Mouse (Mus musculus): Measurements from ENCODE around the gene Nol9. TPM values are rescaled to one million over a fixed set of nuclear protein-coding genes. Genes with fewer than 3 reads are reported as not detected.
A peak's percentile ranks its signal among the peaks of the same experiment; 100 is the strongest.

Gene Nol9
- total RNA-seq, 1 experiment from 2014 or later, result 24.0 TPM

DNA sequence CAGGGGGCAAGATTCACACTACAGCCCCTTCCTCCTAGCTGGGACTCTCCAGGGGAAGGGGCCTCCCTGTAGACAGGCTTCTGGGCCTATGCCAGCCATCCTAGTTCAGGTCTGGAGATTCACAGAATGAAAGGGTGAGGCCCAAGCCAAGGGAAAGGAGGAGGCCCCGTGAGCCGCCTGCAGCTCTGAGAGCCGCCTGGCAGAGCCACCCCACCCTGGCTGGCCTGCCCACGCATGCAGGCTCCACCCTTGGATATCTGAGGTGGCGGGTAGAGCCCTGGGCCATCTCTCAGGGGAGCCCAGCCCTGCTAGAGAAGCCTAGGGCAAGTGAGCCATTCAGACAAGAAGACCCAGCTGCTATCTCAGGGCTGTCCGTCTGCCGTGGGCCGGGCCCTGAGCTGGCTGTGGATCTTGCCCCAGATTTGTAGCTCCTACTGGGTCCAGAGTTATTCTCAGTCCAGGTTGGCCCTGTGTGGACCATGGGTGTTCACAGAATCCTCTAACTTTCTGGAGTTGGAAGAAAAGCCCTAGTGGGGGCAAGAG, 53.7 kb downstream of the Nol9 start:
- no peak for DNase-seq

DNA sequence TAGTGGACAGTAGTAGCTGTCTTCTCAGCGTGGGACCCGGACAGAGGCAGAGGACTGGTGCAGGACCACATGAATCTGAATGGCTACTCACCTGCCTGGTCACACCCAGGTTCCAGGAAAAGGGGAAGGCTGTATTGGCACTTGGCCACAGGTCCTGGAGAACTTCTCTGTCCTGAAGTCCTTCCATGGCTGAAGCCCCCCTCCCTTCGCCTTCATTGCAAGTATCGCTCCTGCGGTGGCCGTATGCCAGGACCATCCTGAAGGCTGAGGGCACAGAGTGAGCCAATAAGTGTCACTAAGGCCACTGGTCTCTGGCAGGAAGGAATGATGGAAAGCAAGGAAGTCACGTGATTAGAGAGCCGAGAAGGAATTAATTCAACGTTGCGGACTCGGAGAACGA, 55.1 kb downstream of the Nol9 start:
- DNase-seq, result no peak

DNA sequence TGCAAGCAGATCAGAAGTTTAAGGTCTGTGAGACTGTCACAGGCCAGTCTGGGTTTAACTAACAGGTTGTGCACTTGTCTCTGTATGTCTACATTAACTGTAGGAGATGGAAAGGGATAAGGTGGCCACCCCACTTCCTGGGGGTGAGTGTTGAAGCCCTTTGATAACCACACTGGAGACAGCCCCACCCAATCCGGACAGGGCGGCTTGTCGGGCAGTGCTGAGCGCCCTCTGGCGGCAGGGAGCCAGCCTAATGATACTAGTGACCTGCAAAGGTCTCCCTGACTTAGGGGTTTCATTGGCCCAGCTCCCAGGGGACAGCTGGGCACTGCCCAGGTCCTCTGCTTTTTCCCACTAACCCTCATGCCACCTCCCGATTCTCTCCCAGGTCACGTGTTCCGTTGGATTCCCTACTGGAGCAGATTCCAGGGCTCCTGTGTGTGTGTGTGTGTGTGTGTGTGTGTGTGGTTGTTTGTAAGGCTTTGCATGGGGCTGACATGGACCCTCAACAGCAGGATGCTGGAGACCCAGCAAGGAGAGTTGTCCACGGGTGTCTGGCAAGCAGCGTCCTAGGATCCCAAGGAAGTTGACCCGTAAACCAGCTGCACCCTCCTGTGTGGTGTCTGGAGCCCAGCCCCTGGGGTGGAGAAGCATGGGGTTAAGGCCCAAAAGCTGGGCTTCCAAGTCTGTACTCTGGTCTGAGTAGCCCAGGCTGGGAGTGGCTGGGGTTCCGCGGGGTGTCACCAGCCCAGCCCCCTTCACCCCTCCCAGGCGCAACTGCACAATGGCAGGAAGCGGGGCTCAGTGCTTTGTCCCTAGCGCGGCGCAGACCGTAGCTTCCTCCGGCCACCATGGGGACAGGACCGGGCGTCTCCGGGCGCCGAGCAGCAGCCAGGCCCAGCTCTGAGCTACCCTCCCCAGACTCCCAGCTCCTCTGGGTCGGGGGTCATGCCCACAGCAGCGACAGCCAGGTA, 57.1 kb downstream of the Nol9 start:
- peak; percentile 91 for DNase-seq

DNA sequence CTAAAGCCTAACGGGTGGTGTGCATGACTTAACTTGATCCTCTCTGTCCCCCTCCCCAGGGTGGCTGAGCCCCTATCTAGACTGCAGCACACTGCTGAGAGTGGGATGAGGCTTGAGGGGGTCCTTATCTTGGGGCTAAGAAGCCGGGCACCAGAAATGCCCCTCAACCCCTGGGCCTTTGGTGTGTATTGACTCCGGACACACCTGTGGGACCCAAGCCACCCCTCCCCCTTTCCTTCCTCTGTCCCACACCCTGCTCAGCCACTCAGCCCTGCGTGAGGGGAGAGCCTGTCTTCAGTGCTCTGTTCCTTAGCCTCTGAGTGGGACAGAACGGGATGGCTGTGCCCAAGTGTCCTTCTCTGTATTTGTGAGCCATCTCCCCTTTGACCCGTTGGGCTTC, 57.8 kb downstream of the Nol9 start:
- no peak for DNase-seq

DNA sequence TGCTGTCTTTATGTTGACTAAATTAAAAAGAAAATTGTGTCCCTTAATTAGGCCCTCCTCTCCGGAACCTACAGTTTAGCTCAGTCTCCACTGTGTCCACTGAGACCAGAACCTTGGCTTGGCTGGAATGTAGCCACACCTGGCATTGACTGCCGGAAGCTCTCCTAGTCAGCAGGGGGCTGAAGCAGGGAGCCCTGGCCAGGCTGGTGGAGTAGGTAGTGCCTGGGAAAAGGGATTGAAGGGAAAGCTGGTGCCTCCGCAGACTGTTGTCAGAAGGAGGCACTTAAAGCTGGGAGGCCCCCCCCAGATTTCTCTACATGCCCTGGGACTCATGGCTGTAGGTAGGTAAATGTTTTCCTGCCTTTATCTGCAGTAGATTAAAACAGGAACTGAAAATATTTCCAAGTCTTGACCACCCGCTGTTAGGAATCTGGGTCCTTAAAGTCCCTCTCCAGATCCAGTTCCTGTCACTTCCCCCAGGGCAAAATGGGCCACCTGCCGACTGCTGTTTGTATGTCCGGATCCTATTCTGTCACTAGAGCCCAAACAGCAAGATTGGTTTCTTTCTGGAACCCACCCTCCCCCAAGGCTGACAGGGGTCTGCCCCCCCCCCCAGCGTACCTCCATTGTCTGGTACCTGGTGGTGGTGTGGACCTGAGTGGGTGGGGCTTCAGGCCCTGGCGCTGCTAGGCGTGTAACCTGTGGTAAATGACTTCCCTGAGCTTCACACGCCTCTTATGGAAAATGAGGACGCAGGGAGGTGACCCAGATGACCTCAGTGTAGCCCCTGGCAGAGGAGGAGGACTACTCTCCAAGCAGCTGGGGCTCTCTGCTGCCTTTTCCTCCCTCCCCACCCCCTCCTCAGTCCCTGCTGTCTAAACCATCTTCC, 59.0 kb downstream of the Nol9 start:
- no peak for DNase-seq

DNA sequence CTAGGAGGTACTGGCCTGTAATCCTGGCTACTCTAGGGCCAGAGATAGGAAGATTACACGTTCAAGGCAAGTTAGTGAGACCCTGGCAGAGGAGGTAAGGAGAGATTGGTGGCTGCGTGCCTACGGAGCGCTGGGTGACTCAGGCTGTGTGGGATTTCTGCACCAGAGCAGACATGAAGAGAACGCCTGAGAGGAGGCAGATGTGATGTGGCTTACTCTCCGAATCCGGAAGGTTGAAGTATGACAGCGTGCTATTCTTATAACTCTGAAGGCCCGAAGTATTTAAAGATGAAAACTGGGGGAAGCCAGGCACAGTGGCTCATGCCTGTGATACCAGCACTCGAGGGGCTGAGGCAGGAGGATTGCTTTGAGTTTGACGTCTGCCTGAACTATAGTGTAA, 61.4 kb downstream of the Nol9 start:
- DNase-seq, result no peak

DNA sequence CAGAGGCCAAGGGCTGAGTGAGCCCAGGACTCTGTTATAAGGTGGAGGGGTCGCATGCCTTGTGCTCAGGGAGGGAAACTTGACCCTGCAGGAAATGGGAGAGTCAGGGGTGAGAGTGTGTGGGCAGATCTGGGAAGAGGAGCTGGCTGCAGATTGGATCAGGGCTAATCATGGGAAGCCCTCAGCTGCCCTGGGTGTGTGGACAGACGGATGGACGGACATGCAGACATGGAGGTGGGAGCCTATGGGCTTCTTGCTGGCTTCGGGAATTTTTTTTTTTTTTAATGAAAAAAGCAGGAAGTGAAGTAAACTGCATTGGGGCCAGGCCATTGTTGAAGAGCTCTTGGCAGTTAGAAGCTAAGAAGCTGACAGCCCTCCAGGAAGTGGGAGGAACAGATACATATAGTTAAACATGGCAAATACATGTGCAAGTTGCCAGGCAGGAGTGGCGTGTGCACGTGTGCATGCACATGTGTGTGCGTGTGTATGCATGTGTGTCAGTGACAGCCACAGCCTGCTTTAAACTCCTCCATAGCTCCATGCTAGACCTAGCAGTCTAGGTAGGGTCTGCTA, 62.0 kb downstream of the Nol9 start:
- no peak for DNase-seq

DNA sequence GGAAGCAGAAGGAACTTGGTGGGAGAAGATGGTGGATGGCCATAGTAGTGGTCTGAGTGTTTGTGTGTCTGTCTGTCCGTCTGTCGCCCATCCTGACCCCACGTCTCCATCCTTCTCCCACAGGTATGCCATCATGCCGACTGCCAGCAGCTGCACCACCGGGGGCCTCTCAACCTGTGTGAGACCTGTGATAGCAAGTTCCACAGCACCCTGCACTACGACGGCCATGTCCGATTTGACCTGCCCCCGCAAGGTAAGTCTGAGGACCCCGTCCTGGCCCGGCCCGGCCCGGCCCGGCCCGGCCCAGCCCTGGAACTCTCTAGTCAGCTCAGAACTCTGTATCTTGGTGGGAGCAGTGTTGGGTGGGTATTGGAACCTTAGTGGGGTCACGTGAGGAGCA, 62.8 kb downstream of the Nol9 start:
- DNase-seq, result no peak

DNA sequence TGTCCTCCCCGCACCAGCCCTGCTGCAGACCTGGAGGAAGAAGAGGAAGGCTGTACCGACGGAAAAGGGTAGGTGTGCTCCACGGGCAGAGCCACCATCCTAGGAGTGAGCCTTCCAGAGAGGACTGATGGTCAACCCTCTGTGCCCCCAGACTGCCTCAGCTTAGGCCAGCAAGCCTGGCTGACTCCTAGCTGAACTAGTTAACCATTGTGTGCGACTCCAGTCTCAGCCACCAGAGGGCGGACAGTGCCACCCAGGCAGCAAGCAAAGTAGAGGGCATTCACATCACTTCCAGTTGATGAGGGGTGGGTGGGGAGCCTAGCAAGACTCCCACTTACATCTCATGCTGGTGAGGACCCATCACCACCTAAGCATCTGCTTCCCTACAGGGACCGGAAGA, 63.9 kb downstream of the Nol9 start:
- DNase-seq, result peak; percentile 85

DNA sequence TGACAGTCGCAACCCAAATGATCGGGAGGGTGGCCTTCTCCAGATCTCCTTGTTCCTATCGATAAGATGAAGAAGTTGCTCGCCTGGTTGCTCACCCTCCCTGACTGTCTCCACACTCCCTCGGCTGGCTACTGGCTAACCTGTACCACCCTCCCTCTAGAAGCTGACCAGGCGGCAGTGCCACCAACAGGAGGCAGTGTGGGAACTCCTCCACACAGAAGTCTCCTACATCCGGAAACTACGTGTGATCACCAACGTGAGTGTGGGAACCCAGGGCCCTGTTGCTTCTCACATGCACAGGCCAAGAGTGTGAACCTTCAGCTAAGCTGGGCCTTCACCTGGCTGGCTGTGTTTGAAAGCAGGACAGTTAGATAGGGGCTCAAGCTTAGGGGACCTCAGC, 67.6 kb downstream of the Nol9 start:
- DNase-seq, result no peak

DNA sequence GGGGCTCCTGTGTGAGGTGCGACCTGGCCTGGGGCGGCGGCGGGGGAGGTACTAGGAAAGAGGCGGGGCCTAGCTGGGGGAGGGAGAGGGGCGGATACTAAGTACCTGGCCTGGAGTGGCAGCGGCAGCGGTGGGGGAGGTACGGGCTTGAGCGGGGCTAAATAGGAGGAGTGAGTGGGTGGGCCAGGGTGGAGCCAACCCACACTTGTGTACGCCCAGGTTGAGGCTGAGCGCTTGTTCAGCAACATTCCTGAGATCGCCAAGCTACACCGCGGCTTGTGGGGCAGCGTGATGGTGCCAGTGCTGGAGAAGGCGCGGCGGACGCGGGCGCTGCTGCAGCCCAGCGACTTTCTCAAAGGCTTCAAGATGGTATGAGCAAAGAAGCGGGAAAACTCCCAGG, 68.4 kb downstream of the Nol9 start:
- DNase-seq, result peak; percentile 44

DNA sequence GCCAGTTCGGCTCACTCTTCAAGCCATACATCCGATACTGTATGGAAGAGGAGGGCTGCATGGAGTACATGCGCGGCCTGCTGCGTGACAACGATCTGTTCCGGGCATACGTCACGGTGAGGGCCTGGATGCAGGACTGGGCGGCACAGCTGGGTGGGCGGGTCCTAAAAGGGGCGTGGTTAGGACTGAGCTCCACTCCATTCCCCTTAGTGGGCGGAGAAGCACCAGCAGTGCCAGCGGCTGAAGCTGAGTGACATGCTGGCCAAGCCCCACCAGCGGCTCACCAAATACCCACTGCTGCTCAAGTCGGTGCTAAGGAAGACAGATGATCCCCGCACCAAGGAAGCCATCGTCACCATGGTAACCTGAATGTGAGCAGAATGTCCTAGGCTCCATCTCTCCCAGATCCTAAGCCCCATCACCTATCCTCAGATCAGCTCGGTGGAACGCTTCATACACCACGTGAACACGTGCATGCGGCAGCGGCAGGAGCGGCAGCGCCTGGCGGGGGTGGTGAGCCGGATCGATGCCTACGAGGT, 68.9 kb downstream of the Nol9 start:
- peak; percentile 90 for DNase-seq

DNA sequence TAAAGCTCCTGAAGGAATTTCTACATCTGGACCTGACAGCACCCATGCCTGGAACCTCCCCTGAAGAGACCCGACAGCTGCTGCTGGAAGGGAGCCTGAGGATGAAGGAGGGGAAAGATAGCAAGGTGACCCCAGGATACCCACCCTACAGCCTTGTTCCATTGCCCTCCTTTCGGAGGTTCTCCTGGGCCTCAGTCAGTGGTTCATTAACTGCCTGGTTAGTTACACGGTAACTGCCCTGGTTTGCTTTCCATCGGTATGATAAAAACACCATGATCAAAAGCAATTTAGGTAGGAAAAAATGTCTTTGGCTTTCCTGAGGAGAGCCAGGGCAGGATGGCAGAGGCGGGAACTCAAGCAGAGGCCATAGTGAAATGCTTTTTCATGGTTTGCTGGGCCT, 69.6 kb downstream of the Nol9 start:
- DNase-seq, result no peak

DNA sequence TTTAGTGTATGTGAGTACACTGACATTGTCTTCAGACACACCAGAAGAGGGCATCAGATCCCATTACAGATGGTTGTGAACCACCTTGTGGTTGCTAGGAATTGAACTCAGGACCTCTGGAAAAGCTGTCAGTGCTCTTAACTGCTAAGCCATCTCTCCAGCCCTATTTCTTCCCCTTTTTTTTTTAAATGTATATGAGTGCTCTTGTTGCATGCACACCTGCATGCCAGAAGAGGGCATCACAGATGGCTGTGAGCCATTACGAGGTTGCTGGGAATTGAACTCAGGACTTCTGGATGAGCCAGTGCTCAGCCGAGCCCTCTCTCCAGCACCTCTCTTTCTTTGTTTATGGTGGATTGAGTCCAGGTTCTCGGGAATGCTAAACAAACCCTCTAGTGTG, 70.4 kb downstream of the Nol9 start:
- DNase-seq, result no peak

DNA sequence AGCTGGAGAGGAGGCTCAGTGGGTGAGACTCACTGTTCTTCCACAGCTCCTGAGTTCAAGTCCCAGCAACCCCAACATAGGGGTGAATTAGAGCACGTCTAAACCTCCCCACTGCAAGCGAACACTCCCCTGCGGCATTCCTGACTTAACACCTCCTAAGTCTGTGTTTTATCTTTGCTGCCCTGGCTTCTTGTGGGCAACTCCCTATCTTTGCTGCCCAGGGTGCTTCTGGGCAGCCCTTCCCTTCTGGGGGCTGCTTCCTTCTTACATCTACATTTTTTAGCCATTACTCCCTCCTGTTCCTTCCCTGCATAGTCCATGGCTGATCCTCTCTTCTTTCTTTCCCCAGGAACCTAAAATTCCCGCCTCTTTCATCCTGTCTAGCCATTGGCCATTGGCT, 71.6 kb downstream of the Nol9 start:
- no peak for DNase-seq

Other genes with a start within 250 kb of the Nol9 start
- 40.1 and 45.4 TPM in 2 replicates for gene Camta1, start 177.4 kb upstream of the Nol9 start, total RNA-seq (2021)
- 117 and 122 TPM in 2 replicates for gene Dnajc11, start 105.6 kb upstream of the Nol9 start, total RNA-seq (2021)
- gene Thap3, start 50.3 kb upstream of the Nol9 start, total RNA-seq (2021), result 15.2 and 15.5 TPM in 2 replicates
- gene Phf13, start 43.1 kb upstream of the Nol9 start, total RNA-seq (2021), result 15.6 and 16.0 TPM in 2 replicates
- 18.7 TPM in 2 replicates for gene Klhl21, start 30.5 kb upstream of the Nol9 start, total RNA-seq (2021)
- 10.6 and 11.3 TPM in 2 replicates for gene Zbtb48, start 11.7 kb upstream of the Nol9 start, total RNA-seq (2021)
- gene Tas1r1, start 753 bp upstream of the Nol9 start, total RNA-seq (2021), result not detected in 2 replicates
- gene Plekhg5, start 33.2 kb downstream of the Nol9 start, total RNA-seq (2021), result 16.9 and 21.5 TPM in 2 replicates
- gene Tnfrsf25, start 76.6 kb downstream of the Nol9 start, total RNA-seq (2021), result 2.9 and 4.8 TPM in 2 replicates
- gene Espn, start 113.0 kb downstream of the Nol9 start, total RNA-seq (2021), result 0.71 and 0.96 TPM in 2 replicates
- gene Hes2, start 119.5 kb downstream of the Nol9 start, total RNA-seq (2021), result not detected in 2 replicates
- gene Acot7, start 138.8 kb downstream of the Nol9 start, total RNA-seq (2021), result 32.2 and 34.2 TPM in 2 replicates
- 7.2 and 7.5 TPM in 2 replicates for gene Gpr153, start 234.9 kb downstream of the Nol9 start, total RNA-seq (2021)